Mouse (Mus musculus) megakaryocyte, embryonic 14.5 days (primary cell): ENCODE results near the gene Serpina3n.
"Not testable (repeated sequence)": the region's sequence is repeated elsewhere in the genome, so short reads cannot be mapped to it uniquely, and the experiment has no call there.

Source experiments
- FLI1 ChIP-seq: IDR thresholded peaks from 2 replicates; pipeline ENCODE4 v1.6.1; 2012; ENCODE audit warnings: low read length, inconsistent platforms, mixed read lengths
- GATA1 ChIP-seq: IDR thresholded peaks from 3 replicates; pipeline ENCODE4 v1.6.1; 2012; ENCODE audit warnings: mixed read lengths, low read length, inconsistent platforms, borderline replicate concordance

DNA sequence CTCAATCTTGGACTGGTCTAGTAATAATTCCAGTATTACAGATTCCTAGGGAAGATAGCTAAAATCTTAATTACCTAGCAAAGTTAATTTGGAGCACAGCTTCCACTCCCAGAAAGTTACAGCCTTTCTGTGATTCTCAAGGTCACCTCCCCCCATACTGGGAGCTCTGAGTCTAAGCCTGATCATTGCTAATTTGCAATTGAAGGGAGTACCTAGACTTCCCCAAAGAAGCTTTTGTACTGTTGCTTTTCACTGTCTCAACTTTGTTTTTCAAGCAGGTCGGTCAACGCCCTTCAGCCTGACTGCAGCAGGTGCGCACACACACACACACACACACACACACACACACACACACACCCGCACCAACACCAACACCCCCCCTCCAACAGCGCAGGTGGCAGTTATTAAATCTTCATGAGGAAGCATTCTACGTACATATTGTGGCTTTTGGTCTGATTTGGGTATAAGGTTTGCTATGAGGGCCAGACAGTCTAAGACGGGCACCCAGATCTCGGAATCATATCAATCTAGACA is 25.4 kb upstream of the Serpina3n start:
- not testable (repeated sequence) for TF ChIP-seq GATA1, FLI1
